Mouse (Mus musculus): Measurements from ENCODE around the gene Nudt19. TPM values are rescaled to one million over a fixed set of nuclear protein-coding genes. Genes with fewer than 3 reads are reported as not detected.
"Not testable (repeated sequence)": the region's sequence is repeated elsewhere in the genome, so short reads cannot be mapped to it uniquely, and the experiment has no call there.

Gene Nudt19
- polyA plus RNA-seq, 1 experiment from 2014 or later: 35.2 TPM

- Histone ChIP-seq H3K4me2 (ENCODE audit: low read depth, severe bottlenecking) (no peak overlapping the region), H3K27me3 (ENCODE audit: control insufficient read depth, insufficient read depth, low read length) (no peaks in the 10 kb centered on the region), H3K9ac (ENCODE audit: low read length) (no peak overlapping the region), H3K36me3 (ENCODE audit: control insufficient read depth, insufficient read depth, low read length) (no peaks in the 10 kb centered on the region), H3K4me1 (ENCODE audit: control insufficient read depth, insufficient read depth, low read length) (no peaks in the 10 kb centered on the region), H3K4me3 (ENCODE audit: low read depth, low read length) (no peak overlapping the region), H3K27ac (replicated peaks; ENCODE audit: low read depth, low read length) (no peak overlapping the region), H3K9me3 (ENCODE audit: control insufficient read depth, low read length) (no peaks in the 10 kb centered on the region)
- DNase-seq (ENCODE audit: low spot score) (peak; percentile 71), ATAC-seq (ENCODE audit: insufficient number of reproducible peaks, low FRiP score, low TSS enrichment, low read depth) (0 out of 2 replicates have a peak, but pooled peaks have one; percentile 21)
- 30% methylated on average over 4 of the region's 4 CpGs for WGBS
Measured at GRCm38 (mm10) chr7:35545881-35546280, 10.2 kb downstream of the Nudt19 start.

GRCm38 (mm10) chr7:35537562-35537961 is 18.5 kb downstream of the Nudt19 start, which contains the start of gene Tdrd12:
Tdrd12 (minus strand) TSS chr7:35537745.
- Histone ChIP-seq H3K36me3 (ENCODE audit: control insufficient read depth, insufficient read depth, low read length) (no peaks in the 10 kb centered on the region), H3K27ac (replicated peaks; ENCODE audit: low read depth, low read length) (no peak within 1 kb of the TSS), H3K4me3 (ENCODE audit: low read depth, low read length) (no peak within 1 kb of the TSS), H3K4me2 (ENCODE audit: low read depth, severe bottlenecking) (no peak within 1 kb of the TSS), H3K27me3 (ENCODE audit: control insufficient read depth, insufficient read depth, low read length) (no peaks in the 10 kb centered on the region), H3K9me3 (ENCODE audit: control insufficient read depth, low read length) (no peaks in the 10 kb centered on the region), H3K9ac (ENCODE audit: low read length) (no peak within 1 kb of the TSS), H3K4me1 (ENCODE audit: control insufficient read depth, insufficient read depth, low read length) (no peaks in the 10 kb centered on the region)
- ATAC-seq (ENCODE audit: insufficient number of reproducible peaks, low FRiP score, low TSS enrichment, low read depth) (no peak), DNase-seq (ENCODE audit: low spot score) (no peak)
- WGBS: 82% methylated on average over 17 of the region's 17 CpGs

GRCm38 (mm10) chr7:35535750-35536512 is 20.2 kb downstream of the Nudt19 start:
- Histone ChIP-seq H3K9me3 (ENCODE audit: control insufficient read depth, low read length) (no peaks in the 10 kb centered on the region), H3K9ac (ENCODE audit: low read length) (no peak overlapping the region), H3K27ac (replicated peaks; ENCODE audit: low read depth, low read length) (no peak overlapping the region), H3K4me2 (ENCODE audit: low read depth, severe bottlenecking) (no peak overlapping the region), H3K27me3 (ENCODE audit: control insufficient read depth, insufficient read depth, low read length) (no peaks in the 10 kb centered on the region), H3K4me1 (ENCODE audit: control insufficient read depth, insufficient read depth, low read length) (no peaks in the 10 kb centered on the region), H3K36me3 (ENCODE audit: control insufficient read depth, insufficient read depth, low read length) (no peaks in the 10 kb centered on the region), H3K4me3 (ENCODE audit: low read depth, low read length) (no peak overlapping the region)
- no peak for DNase-seq (ENCODE audit: low spot score)
- ATAC-seq (ENCODE audit: insufficient number of reproducible peaks, low FRiP score, low TSS enrichment, low read depth): no peak
- 75% methylated on average over 12 of the region's 12 CpGs for WGBS

GRCm38 (mm10) chr7:35530544-35530943 is 25.6 kb downstream of the Nudt19 start:
- H3K4me3 ChIP-seq (ENCODE audit: low read depth, low read length); H3K9me3 ChIP-seq (ENCODE audit: control insufficient read depth, low read length); H3K4me2 ChIP-seq (ENCODE audit: low read depth, severe bottlenecking); DNase-seq (ENCODE audit: low spot score); H3K4me1 ChIP-seq (ENCODE audit: control insufficient read depth, insufficient read depth, low read length); ATAC-seq (ENCODE audit: insufficient number of reproducible peaks, low FRiP score, low TSS enrichment, low read depth); H3K36me3 ChIP-seq (ENCODE audit: control insufficient read depth, insufficient read depth, low read length); H3K9ac ChIP-seq (ENCODE audit: low read length); H3K27me3 ChIP-seq (ENCODE audit: control insufficient read depth, insufficient read depth, low read length); H3K27ac ChIP-seq (replicated peaks; ENCODE audit: low read depth, low read length): not testable (repeated sequence)
- 74% methylated on average over 1 of the region's 1 CpGs for WGBS

- Histone ChIP-seq H3K9me3 (ENCODE audit: control insufficient read depth, low read length) (no peaks in the 10 kb centered on the region), H3K4me1 (ENCODE audit: control insufficient read depth, insufficient read depth, low read length) (no peaks in the 10 kb centered on the region), H3K4me2 (ENCODE audit: low read depth, severe bottlenecking) (no peak overlapping the region), H3K9ac (ENCODE audit: low read length) (no peak overlapping the region), H3K27ac (replicated peaks; ENCODE audit: low read depth, low read length) (no peak overlapping the region), H3K36me3 (ENCODE audit: control insufficient read depth, insufficient read depth, low read length) (no peaks in the 10 kb centered on the region), H3K27me3 (ENCODE audit: control insufficient read depth, insufficient read depth, low read length) (no peaks in the 10 kb centered on the region), H3K4me3 (ENCODE audit: low read depth, low read length) (no peak overlapping the region)
- ATAC-seq (ENCODE audit: insufficient number of reproducible peaks, low FRiP score, low TSS enrichment, low read depth) (no peak), DNase-seq (ENCODE audit: low spot score) (no peak)
- WGBS: 80% methylated on average over 3 of the region's 3 CpGs
Measured at GRCm38 (mm10) chr7:35530026-35530425, 26.1 kb downstream of the Nudt19 start.

GRCm38 (mm10) chr7:35526795-35527194 is 29.3 kb downstream of the Nudt19 start:
- no peak for DNase-seq (ENCODE audit: low spot score)
- Histone ChIP-seq H3K4me2 (ENCODE audit: low read depth, severe bottlenecking) (no peak overlapping the region), H3K27me3 (ENCODE audit: control insufficient read depth, insufficient read depth, low read length) (no peaks in the 10 kb centered on the region), H3K4me1 (ENCODE audit: control insufficient read depth, insufficient read depth, low read length) (no peaks in the 10 kb centered on the region), H3K4me3 (ENCODE audit: low read depth, low read length) (no peak overlapping the region), H3K36me3 (ENCODE audit: control insufficient read depth, insufficient read depth, low read length) (no peaks in the 10 kb centered on the region), H3K27ac (replicated peaks; ENCODE audit: low read depth, low read length) (no peak overlapping the region), H3K9me3 (ENCODE audit: control insufficient read depth, low read length) (no peaks in the 10 kb centered on the region), H3K9ac (ENCODE audit: low read length) (no peak overlapping the region)
- WGBS: 78% methylated on average over 2 of the region's 2 CpGs
- ATAC-seq (ENCODE audit: insufficient number of reproducible peaks, low FRiP score, low TSS enrichment, low read depth): no peak

- Histone ChIP-seq H3K27me3 (ENCODE audit: control insufficient read depth, insufficient read depth, low read length) (no peaks in the 10 kb centered on the region), H3K36me3 (ENCODE audit: control insufficient read depth, insufficient read depth, low read length) (no peaks in the 10 kb centered on the region), H3K9ac (ENCODE audit: low read length) (no peak overlapping the region), H3K4me2 (ENCODE audit: low read depth, severe bottlenecking) (no peak overlapping the region), H3K9me3 (ENCODE audit: control insufficient read depth, low read length) (no peaks in the 10 kb centered on the region), H3K4me3 (ENCODE audit: low read depth, low read length) (no peak overlapping the region), H3K27ac (replicated peaks; ENCODE audit: low read depth, low read length) (no peak overlapping the region), H3K4me1 (ENCODE audit: control insufficient read depth, insufficient read depth, low read length) (no peaks in the 10 kb centered on the region)
- ATAC-seq (ENCODE audit: insufficient number of reproducible peaks, low FRiP score, low TSS enrichment, low read depth) (no peak), DNase-seq (ENCODE audit: low spot score) (peak; percentile 45)
- WGBS: 25% methylated on average over 4 of the region's 4 CpGs
Measured at GRCm38 (mm10) chr7:35501995-35502394, 54.1 kb downstream of the Nudt19 start.

GRCm38 (mm10) chr7:35497516-35497915 is 58.6 kb downstream of the Nudt19 start:
- no peak for DNase-seq (ENCODE audit: low spot score)
- 92% methylated on average over 2 of the region's 2 CpGs for WGBS
- Histone ChIP-seq H3K27me3 (ENCODE audit: control insufficient read depth, insufficient read depth, low read length) (no peaks in the 10 kb centered on the region), H3K27ac (replicated peaks; ENCODE audit: low read depth, low read length) (no peak overlapping the region), H3K4me3 (ENCODE audit: low read depth, low read length) (no peak overlapping the region), H3K4me2 (ENCODE audit: low read depth, severe bottlenecking) (no peak overlapping the region), H3K9me3 (ENCODE audit: control insufficient read depth, low read length) (no peaks in the 10 kb centered on the region), H3K36me3 (ENCODE audit: control insufficient read depth, insufficient read depth, low read length) (no peaks in the 10 kb centered on the region), H3K9ac (ENCODE audit: low read length) (no peak overlapping the region), H3K4me1 (ENCODE audit: control insufficient read depth, insufficient read depth, low read length) (no peaks in the 10 kb centered on the region)
- no peak for ATAC-seq (ENCODE audit: insufficient number of reproducible peaks, low FRiP score, low TSS enrichment, low read depth)

All from limb, embryonic 11.5 days (tissue).